Comparison of ENCODE assay signal across 32 mouse cellular contexts in genomic region chr3:121689697-121690096, GRCm38 (mm10). TPM values are rescaled to one million over a fixed set of nuclear protein-coding genes. Genes with fewer than 3 reads are reported as not detected.
DNase-seq lines count a peak whose midpoint lies in the region; ATAC-seq and TF ChIP-seq lines count a peak whose summit lies in the region.
"Had no signal": no experiment of that assay in that cellular context is flagged by ENCODE, and none has a peak within 500 bp of the region (broad histone marks: within the 10 kb centered on the region; RNA-seq: fewer than 3 reads in every experiment).

No protein-coding gene starts in this region.

- H3K4me1 ChIP-seq in hindbrain, embryonic 13.5 days (replicated peaks): no peaks in the 10 kb centered on the region
- peaks cover 10% of the 10 kb centered on the region; the same call in 1 of the 2 replicates for H3K4me1 ChIP-seq in liver, postnatal 0 days (ENCODE audit: insufficient read depth)
- H3K4me1 ChIP-seq: embryonic facial prominence, embryonic 12.5 days; embryonic facial prominence, embryonic 15.5 days; hindbrain, embryonic 15.5 days had no signal

- 93% methylated on average over 3 of the region's 3 CpGs for WGBS in hindbrain, embryonic 13.5 days
- WGBS in liver, postnatal 0 days (ENCODE audit: insufficient replicate concordance): 51% methylated on average over 3 of the region's 3 CpGs

- peak; percentile 82 for DNase-seq in 416B (ENCODE audit: low read depth)
- peak; percentile 9 for DNase-seq in CD4-positive helper T cell, adult 2 months (ENCODE audit: low read depth, low spot score)
- no peak for DNase-seq in spleen, postnatal 14 days (ENCODE audit: low spot score in 2 of 2)
- no peak for DNase-seq in liver, postnatal 0 days
- DNase-seq: adrenal gland, postnatal 10 days; adrenal gland, postnatal 36 days; cerebellum, adult 18-20 months; cerebellum, adult 9-10 months; cerebellum, postnatal 14 days; forebrain, postnatal 0 days; gastrocnemius, adult 2 months; gastrocnemius, postnatal 25 days; heart, adult 18-20 months; heart, postnatal 14 days; heart, postnatal 4 days had no signal

- H3K9me3 ChIP-seq in hindbrain, embryonic 13.5 days: no peaks in the 10 kb centered on the region
- no peaks in the 10 kb centered on the region for H3K9me3 ChIP-seq in liver, postnatal 0 days (ENCODE audit: low read length)
- H3K9me3 ChIP-seq: embryonic facial prominence, embryonic 12.5 days; embryonic facial prominence, embryonic 15.5 days; G1E; heart, embryonic 10.5 days; heart, embryonic 13.5 days; hindbrain, embryonic 15.5 days had no signal

- peak; percentile 51 for ATAC-seq in megakaryocyte, adult 5-6 weeks (ENCODE audit: poor library complexity, severe bottlenecking)
- no peak for ATAC-seq in hindbrain, embryonic 13.5 days (ENCODE audit: low FRiP score)
- ATAC-seq in liver, postnatal 0 days: no peak
- ATAC-seq: forebrain, embryonic 14.5 days; forebrain, postnatal 0 days; Patski had no signal

- no peak for TF ChIP-seq EP300 in liver, postnatal 0 days (IDR thresholded peaks at IDR 0.05; ENCODE audit: low read depth)

- no peak for TF ChIP-seq CTCF in liver, postnatal 0 days (IDR thresholded peaks at IDR 0.05; ENCODE audit: low read depth)

- no peak overlapping the region for H3K27ac ChIP-seq in hindbrain, embryonic 13.5 days
- no peak overlapping the region for H3K27ac ChIP-seq in liver, postnatal 0 days (ENCODE audit: low read depth)
- H3K27ac ChIP-seq: embryonic facial prominence, embryonic 12.5 days; embryonic facial prominence, embryonic 15.5 days; gastrocnemius, adult 2 months; heart, embryonic 10.5 days; heart, embryonic 13.5 days; hindbrain, embryonic 15.5 days had no signal

- H3K36me3 ChIP-seq in hindbrain, embryonic 13.5 days: no peaks in the 10 kb centered on the region
- no peaks in the 10 kb centered on the region for H3K36me3 ChIP-seq in liver, postnatal 0 days (replicated peaks; ENCODE audit: insufficient read depth, low read length)
- H3K36me3 ChIP-seq: embryonic facial prominence, embryonic 12.5 days; embryonic facial prominence, embryonic 15.5 days; G1E; heart, embryonic 10.5 days; heart, embryonic 13.5 days; hindbrain, embryonic 15.5 days had no signal

- no peaks in the 10 kb centered on the region for H3K27me3 ChIP-seq in hindbrain, embryonic 13.5 days
- no peaks in the 10 kb centered on the region for H3K27me3 ChIP-seq in liver, postnatal 0 days (ENCODE audit: insufficient read depth, low read length)
- H3K27me3 ChIP-seq: CH12.LX; embryonic facial prominence, embryonic 12.5 days; embryonic facial prominence, embryonic 15.5 days; heart, embryonic 13.5 days; hindbrain, embryonic 15.5 days; Patski had no signal

- no peak overlapping the region for H3K9ac ChIP-seq in hindbrain, embryonic 13.5 days
- H3K9ac ChIP-seq in liver, postnatal 0 days (replicated peaks): no peak overlapping the region
- H3K9ac ChIP-seq: embryonic facial prominence, embryonic 12.5 days; embryonic facial prominence, embryonic 15.5 days; forebrain, postnatal 0 days; heart, embryonic 13.5 days; hindbrain, embryonic 15.5 days had no signal

- no peak overlapping the region for H3K4me2 ChIP-seq in hindbrain, embryonic 13.5 days
- no peak overlapping the region for H3K4me2 ChIP-seq in liver, postnatal 0 days (ENCODE audit: low read depth, low read length)
- H3K4me2 ChIP-seq: embryonic facial prominence, embryonic 12.5 days; embryonic facial prominence, embryonic 15.5 days; heart, embryonic 13.5 days; hindbrain, embryonic 15.5 days had no signal

- H3K4me3 ChIP-seq in hindbrain, embryonic 13.5 days: no peak overlapping the region
- no peak overlapping the region for H3K4me3 ChIP-seq in liver, postnatal 0 days (ENCODE audit: low read depth, low read length)
- H3K4me3 ChIP-seq: embryonic facial prominence, embryonic 12.5 days; embryonic facial prominence, embryonic 15.5 days; gastrocnemius, adult 2 months; heart, embryonic 10.5 days; heart, embryonic 13.5 days; hindbrain, embryonic 15.5 days had no signal

RNA-seq across cellular contexts. Expression of gene 4930432M17Rik, which starts 19.1 kb away (rescaled TPM):
- total RNA-seq in megakaryocyte, adult 5-6 weeks (2015): not detected in 2 replicates
- total RNA-seq in megakaryocyte, adult 5-6 weeks (2017): not detected in 2 replicates
- polyA plus RNA-seq in hindbrain, embryonic 13.5 days (2015; fragmentation: Nextera tagmentation; extraction: Ambion mirVana): not detected in 2 replicates
- not detected in 2 replicates for polyA plus RNA-seq in liver, postnatal 0 days (2015; fragmentation: Nextera tagmentation; extraction: Ambion mirVana)
- total RNA-seq: adrenal gland, adult 18-20 months; adrenal gland, postnatal 10 days; adrenal gland, postnatal 36 days; CH12.LX; forebrain, postnatal 0 days; gastrocnemius, adult 2 months; gastrocnemius, postnatal 25 days; heart, adult 18-20 months; heart, postnatal 14 days; heart, postnatal 4 days had no signal
- polyA plus RNA-seq: embryonic facial prominence, embryonic 12.5 days; embryonic facial prominence, embryonic 15.5 days; forebrain, embryonic 11.5 days; forebrain, embryonic 14.5 days; forebrain, postnatal 0 days; frontal cortex, adult 2 months; G1E; heart, embryonic 10.5 days; heart, embryonic 13.5 days; heart, embryonic 16.5 days; hindbrain, embryonic 11.5 days; hindbrain, embryonic 15.5 days; intestine, embryonic 14.5 days; Patski had no signal

RNA-seq across cellular contexts. Expression of gene F3, which starts 33.6 kb away (rescaled TPM):
- total RNA-seq in megakaryocyte, adult 5-6 weeks (2015): 0.89 TPM in 1 of 2 replicates, not detected in the other
- 2.6 TPM in 1 of 2 replicates, not detected in the other for total RNA-seq in megakaryocyte, adult 5-6 weeks (2017)
- 5.6 and 5.8 TPM in 2 replicates for polyA plus RNA-seq in hindbrain, embryonic 13.5 days (2015; fragmentation: Nextera tagmentation; extraction: Ambion mirVana)
- polyA plus RNA-seq in liver, postnatal 0 days (2015; fragmentation: Nextera tagmentation; extraction: Ambion mirVana): 1.3 and 1.5 TPM in 2 replicates
- total RNA-seq: G1E had no signal
- polyA plus RNA-seq: G1E had no signal

Comparison
In these comparisons a context has a peak if more than half of its experiments do, and no peak if none do; other contexts are left out.
1. DNase-seq: peak in 416B (single experiment) and CD4-positive helper T cell, adult 2 months (single experiment); none in spleen, postnatal 14 days (0 of 2) and liver, postnatal 0 days (single experiment).